Mouse (Mus musculus): ENCODE results near the gene Tmbim1.
"Not testable (repeated sequence)": the region's sequence is repeated elsewhere in the genome, so short reads cannot be mapped to it uniquely, and the experiment has no call there.

Tmbim1 gene

DNA sequence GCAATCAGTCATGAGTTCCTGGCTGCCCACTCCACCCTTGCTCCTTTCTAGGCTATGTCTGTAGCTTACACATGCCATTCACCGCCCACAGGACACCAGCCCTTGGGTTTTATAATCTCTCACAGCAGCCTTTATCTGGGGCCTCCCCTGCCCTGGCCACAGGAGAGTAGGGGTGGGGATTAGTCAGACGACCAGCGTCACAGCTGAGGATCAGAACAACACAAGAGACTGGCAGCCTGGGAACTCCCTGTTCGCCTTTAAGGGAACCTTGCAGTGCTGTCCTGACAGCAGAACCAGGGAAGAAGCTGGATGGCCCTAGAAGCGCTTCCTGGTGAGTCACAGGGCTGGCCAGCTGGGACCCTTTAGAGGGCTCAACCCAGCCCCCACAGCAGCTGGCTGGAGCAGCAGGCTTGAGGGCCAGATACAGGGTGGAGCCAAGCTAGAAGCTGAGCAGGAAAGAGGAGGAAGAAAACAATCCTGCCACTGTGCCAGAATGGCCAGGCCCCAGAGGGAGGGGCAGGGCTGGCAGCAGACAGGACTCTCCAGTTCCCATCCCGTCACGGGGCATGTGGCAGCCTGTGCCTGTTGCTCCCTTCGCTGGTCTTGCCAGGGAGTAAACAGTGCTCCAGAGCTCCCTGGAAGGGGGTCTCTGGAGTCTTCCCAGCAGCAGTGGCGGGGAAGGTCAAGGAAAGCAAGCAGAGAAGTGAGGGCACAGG, 9.8 kb downstream of the Tmbim1 start:
- peak; percentile 80 to 89 for DNase-seq (ENCODE audit: low spot score in 2 of 2)

DNA sequence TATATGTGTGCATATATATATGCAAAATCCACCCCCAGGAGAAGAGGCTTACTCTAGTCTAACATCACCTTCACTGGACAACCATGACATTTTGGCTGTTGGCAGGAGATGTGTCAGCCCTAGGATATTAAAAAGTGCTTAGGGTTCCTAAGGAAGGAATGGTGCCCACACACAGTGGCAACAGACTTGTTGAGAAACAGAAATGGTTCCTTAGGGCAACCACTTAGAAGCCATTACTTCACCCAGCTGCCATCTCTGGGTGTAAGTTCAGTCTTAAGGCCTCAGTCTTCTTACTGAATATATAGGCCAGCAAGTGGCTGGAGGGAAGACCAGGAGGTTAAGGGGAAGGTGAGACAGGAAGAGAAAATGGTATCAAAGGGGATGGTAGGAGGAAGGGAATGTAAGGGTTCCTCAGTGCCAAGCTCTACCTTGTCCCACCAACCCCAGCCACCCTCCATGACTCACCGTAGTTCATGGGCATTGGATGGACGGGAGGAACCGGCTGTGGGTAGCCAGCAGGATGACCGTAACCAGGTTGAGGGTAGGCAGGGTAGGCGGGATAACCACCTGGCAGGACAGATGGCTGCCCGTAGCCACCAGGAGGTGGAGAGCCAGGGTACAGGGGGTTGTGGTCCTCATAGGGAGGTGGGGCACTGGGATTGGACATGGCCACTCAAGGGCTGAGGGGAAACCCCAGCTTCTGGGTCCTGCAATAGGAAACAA, 10.5 kb downstream of the Tmbim1 start:
- DNase-seq (ENCODE audit: low spot score in 2 of 2): no peak

DNA sequence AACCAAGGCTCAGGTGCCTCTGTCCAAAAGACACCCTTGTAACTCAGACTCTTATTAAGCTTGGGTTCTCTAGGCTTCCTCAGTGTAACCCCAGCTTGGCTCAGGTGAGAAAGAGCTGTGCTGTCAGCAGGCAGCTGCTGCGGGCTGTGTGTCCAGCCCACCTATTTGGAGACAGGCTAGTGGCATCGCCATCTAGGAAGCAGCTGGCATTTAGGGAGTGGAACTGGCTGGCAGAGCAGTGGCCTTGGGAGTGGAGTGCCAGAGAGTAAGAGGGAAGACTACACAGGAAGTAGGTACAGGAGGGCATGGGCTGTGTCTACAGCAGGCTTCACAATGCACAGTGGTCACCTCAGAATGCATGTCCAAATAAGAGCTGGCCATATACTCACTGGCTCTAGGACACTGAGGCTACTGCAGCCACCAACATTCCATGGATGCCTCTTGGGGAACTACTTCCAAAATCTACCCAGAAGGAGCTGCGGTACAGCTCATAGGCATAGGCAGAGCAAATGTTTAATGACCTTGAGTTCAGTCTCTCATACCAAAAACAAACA, 11.3 kb downstream of the Tmbim1 start:
- DNase-seq (ENCODE audit: low spot score in 2 of 2): no peak

DNA sequence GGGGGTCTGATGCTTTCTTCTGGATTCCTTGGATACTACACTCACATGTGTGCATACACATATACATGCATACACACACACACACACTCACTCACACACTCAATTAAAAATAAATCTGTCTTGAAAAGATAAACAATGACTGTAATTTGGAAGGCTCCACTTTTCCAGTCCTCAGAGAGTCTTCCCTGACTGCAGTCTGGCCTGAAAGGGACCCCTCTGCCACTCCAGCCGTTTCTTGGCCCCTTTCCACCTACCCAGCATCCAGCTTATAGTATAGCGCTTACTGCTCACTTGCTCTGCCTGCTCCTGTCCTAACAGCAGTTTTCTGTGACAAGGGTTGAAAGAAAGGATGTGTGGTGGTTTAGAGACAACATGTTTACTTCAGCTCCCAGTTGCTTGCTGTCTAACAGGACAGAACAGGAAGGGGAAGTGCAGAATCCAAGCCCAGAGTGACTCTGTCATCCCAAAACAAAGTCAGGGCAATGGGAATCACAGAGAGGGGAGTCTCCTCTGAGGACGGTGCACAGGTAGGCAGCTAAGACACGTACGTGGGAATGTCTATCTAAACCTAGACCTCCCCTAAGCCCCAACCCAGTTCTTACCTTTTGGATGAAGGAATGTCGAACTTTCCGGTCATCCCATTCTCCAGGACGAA, 12.0 kb downstream of the Tmbim1 start:
- DNase-seq (ENCODE audit: low spot score in 2 of 2): no peak

DNA sequence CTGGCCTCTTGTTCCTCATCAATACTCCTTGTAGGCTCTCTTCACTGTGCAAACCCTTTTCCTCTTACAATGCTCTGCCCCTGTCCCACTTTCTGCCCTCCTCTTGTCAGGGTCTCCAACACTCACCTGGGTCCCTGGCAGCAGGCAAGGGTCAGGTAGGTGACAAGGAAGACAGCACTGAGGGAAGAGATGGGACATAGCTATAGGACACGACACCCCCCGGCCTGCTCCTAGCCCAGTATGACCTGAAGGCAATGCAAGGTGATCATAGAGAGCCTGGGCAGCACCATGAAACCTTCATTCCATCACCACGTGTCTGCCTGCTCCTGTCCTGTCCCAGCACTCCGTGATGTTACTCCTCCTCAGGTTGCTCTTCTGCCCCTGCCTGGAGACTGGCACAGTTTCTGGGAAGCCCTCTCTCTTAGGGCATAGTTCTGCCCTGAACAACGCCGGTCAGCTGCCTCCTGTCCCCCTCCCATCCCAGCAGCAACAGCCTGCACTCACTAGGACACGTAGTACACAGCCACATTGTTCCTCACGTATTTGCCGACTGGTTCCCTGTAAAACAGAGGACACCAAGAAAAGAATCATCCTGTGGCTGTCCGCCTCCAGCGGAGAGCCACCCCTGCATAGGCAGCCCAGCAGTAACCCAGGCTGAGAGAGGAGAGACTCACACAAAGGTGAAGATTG, 12.9 kb downstream of the Tmbim1 start:
- DNase-seq (ENCODE audit: low spot score in 2 of 2): no peak

DNA sequence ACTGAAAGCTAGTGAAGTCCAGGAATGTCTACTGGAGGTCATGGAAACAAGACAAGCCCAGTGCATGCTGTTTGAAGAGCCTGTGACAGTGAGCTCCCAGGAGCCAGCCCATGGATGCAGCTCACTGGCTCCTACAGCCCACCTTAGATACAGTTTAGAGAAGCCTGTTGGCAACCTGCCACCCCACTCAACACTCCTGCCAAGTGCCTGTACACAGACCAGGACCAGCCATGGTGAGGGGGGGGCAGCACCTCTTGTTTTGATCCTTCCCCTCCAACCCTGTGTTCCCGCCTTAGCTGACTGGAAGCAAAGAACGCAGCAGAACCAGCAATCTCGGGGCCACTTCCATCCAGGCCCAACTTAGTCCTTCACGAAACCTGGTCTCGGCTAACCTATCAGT, 15.3 kb downstream of the Tmbim1 start:
- no peak for DNase-seq (ENCODE audit: low spot score in 2 of 2)

DNA sequence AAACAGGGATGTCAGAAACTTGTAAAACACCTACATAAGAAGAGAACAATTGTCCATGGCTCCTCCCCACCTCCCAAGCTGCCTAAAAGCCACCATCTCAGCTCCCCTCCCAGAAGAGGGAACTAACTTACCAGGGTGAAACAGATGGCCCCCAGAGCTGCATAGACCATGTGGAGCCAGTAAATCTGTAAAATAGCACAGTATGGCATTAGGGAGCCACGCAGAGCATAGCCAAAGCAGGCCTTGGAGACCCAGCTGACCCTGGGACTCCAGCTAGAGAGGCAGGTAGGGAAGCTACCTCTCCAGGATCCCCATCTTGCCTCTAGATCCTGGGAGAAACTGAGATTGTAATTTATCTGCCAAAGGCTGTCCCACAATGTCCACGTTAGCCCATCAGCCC, 15.7 kb downstream of the Tmbim1 start:
- DNase-seq (ENCODE audit: low spot score in 2 of 2): no peak

DNA sequence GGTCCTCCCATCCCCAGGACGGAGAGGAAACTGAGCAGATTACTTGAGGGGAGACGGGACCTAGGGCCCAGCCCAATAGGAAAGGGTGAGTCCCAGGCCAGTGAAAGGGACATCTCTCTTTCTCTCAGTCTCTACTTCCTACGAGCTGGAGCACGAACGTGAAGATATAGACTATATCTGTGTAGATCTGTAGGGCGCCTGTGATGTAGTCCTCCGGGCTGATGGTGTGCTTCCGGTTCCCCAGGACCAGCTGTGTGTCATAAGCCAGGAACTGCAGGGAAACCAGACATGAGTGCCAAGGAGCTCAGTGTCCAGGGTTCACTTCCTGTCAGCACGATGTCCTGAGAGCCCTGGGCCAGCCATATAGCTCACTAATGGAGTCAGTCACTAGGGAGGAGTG, 16.2 kb downstream of the Tmbim1 start:
- no peak for DNase-seq (ENCODE audit: low spot score in 2 of 2)

DNA sequence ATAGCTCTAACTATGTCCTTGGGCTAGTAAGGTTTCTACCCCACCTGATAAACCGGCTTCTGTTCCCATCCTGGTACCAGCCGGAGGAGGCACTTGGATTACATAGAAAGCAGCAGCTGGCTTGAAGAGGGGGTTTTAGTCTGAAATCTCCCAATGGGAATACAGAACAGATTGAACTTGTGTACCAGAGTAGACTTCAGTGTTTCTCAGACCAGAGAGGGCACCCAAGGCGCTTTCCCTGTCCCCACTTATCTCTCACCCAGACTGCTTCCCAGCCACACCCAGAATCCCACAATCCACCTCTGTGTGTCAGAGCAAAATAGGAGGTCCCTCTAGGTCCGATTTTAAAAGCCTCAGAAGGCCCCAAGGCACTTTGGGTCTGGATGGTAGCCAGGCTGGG, 17.1 kb downstream of the Tmbim1 start:
- no peak for DNase-seq (ENCODE audit: low spot score in 2 of 2)

DNA sequence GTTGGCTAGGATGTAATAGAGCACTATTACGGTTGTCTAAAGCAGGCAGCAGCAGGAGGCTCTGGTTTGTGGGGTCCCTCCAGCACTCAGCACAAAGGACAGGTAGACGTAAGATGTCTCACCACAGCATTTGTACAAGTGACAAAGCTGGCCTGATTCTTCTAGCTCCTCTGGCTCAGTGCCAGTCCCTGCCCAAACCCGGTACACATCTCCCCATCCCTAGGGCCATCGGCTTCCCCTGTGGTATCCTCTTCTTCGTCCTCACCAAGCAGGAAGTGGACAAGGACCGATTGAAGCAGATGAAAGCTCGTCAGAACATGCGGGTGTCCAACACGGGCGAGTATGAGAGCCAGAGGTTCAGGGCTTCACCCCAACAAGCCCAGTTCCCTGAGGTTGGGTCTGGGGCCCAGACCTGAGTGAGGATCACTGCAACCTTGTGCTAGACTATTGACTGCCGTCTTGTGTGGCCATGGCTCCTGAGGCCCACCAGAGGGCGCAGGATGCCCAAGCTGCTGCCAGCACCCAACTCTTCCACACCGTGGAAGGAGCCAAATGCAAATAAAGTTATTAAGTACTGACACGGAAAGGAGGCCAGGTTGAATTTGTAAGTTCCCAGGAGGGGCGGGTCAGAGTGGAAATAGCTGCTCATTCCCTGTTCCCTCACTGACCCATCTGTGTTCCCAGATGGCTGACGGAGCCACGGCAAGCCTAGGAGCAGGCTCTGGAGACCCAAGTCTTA, 18.4 kb downstream of the Tmbim1 start:
- DNase-seq (ENCODE audit: low spot score in 2 of 2): not testable (repeated sequence)

DNA sequence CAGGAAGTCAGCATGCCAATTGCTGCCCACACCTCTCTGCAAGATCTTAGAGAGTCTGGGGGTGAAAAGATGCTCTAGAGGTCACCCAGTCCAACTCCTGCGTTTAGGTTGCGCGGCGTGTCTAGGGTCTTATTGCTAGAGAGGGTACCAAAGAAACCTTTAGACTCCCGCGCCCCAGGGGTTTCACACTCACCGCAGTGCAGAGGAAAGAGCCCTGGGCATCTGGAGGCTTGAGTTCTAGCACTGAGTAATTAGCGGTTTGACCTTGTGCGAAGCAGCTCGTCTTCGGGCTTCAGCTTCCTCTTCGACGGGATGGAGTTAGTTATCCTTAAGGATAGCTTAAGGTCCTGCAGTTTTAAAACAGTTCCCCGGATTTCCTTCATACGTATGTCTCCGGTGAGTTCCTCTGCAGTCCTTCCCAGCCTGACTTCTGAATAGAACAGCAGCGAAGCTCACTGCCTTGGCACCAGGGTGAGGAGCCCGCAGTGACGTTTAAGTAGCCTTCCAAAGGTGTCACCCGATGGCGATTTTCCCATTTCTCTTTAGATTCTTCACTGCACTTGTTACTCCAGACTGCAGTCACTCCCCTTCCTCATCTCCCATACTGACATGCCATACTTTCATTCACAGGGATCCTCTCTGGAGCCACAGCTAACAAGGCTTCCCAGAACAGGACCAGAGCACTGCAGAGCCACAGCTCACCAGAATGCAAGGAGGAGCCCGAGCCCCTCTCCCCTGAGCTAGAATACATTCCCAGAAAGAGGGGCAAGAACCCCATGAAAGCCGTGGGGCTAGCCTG, 20.0 kb downstream of the Tmbim1 start:
- DNase-seq (ENCODE audit: low spot score in 2 of 2): peak in 1 of 2 experiments; percentile 50

DNA sequence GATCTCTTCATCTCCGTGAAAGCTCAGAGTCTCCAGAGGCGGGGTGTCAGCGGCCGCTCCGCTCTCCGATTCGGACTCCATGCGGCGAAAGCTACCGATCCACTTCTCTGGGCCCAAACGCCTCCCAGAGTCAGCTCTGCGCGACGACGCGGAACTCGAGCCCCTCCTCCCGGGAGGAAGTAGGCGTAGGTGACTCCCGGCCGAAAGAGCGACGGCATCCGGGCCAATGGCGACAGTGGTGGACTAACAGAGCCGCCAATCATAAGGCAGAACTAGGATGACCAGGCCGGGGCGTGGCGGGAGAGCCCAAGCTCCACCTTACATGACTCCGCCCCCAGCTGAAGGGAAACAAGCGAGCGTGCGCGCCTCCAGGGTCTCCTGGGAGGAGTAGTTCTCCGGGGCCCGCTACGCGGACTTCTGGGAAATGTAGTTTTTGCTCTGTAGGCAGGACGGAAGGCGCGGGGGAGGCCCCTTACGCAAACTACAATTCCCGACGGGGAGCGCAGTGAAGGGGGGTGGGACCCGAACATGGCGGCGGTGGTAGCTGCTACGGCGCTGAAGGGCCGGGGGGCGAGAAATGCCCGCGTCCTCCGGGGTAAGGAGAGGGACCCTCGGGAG, 20.8 kb downstream of the Tmbim1 start, which contains the start of the genes Aamp and Pnkd:
TSS of gene Aamp (minus strand) at position 196 of the 618 bp plus-strand sequence.
TSS of gene Pnkd (plus strand) at position 388 of the 618 bp plus-strand sequence.
- peak; percentile 100 for DNase-seq (ENCODE audit: low spot score in 2 of 2)

DNA sequence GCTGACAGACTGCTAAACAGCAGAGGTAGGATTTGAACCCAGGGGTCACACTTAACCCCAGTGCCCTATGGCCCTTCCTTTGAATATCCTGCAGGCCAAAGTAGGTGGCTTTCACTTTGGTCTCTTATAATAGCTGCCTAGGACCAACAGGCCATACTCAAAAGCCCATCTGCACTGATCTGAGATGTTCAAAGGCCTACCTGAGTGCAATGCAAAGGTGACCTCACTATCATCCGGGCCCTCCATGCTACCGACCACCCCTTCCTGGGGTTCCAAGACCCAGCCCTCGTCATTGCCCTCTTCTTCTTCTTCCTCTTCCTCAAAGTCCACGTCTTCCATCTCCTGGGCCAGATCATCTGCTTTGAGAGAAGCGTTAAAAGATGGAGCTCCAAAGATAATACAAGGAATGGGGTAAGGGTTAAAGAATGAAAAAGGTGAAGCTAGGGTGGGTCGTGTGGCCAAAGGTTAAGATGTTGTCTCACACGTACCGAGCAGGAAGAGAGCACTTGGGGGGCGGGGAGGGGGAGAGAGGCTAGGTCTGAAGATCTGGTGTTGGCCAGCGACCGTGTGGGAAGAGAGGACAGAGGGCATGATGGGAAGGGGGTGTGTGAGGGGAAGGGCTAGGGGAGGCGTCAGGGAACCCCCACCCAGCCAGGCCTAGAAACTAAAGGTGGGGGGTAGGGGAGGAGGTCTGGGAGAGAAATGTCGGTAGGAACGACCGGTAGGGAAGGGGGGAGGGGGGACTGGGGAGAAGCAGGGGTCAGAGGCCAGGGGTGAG, 21.5 kb downstream of the Tmbim1 start:
- DNase-seq (ENCODE audit: low spot score in 2 of 2): peak; percentile 63 to 67

DNA sequence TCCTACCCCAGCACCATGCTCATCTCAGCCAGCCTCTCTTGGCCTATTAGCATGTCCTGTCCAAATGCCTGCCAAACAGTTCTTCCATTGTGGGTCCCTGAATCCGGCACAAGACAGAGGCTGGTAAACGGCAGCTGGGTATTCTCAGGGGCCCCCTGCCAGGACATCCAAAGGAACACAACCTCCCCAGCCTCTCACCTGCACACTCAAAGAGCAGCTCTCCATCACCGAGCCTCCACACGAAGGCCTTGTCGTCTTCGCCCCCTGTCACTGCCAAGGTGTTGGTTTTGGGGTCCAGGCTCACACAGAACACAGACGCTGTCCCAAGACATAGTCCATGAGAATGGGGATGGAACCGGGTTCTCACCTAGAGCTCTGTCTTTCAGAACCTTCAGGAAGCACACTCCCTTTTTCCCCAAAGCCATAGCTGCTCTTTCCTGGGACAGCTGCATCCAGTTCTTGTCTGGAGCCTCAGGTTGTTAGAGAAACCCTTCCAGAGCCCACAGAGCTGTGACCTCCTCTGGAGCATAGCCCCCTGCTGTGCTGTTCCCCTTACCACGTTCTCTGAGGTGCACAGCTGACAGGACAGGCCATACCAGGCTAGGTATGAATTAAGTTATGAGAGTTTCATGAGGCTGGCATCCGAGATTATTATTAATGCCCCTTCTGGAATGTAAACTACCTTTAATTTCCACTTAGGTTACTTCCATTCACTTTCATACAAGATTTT, 22.4 kb downstream of the Tmbim1 start:
- DNase-seq (ENCODE audit: low spot score in 2 of 2): no peak

DNA sequence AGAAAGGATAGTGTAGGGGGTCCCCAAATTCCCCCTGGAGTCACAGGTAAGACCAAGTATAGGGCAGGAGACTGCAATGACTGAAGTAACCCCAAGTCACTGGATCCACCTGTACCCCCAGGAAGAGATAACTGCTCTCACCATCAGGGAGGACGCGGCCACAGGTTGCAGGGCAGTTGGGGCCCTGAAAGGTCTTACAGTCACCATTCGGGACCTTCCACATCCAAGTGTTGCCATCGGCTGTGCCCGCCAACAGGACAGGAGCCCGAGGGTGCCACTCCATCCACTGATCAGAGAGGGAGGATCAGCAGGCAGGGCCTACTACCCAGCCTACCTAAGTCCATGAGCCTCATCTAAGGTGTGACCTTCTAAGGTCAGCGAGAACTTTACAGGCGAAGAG, 23.5 kb downstream of the Tmbim1 start:
- DNase-seq (ENCODE audit: low spot score in 2 of 2): no peak

DNA sequence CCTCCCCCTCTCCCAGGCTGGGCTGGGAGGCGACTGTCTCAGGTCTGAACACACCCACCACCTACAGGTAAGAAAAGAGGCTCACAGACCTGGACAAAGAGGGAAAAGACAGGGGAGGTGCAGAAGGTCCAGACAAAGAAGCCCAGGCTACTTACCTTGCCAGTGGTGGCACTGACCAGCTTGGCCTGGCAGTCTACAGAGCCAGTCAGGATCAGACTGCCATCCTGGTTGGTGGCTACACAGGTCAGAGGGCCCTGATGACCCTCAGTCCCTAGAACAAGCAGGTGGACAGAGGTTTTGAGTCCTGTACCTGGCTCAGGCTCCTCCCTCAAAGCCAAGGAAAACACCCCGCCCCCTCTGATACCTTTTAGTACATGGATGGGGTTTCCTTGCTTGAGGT, 24.1 kb downstream of the Tmbim1 start:
- no peak for DNase-seq (ENCODE audit: low spot score in 2 of 2)

DNA sequence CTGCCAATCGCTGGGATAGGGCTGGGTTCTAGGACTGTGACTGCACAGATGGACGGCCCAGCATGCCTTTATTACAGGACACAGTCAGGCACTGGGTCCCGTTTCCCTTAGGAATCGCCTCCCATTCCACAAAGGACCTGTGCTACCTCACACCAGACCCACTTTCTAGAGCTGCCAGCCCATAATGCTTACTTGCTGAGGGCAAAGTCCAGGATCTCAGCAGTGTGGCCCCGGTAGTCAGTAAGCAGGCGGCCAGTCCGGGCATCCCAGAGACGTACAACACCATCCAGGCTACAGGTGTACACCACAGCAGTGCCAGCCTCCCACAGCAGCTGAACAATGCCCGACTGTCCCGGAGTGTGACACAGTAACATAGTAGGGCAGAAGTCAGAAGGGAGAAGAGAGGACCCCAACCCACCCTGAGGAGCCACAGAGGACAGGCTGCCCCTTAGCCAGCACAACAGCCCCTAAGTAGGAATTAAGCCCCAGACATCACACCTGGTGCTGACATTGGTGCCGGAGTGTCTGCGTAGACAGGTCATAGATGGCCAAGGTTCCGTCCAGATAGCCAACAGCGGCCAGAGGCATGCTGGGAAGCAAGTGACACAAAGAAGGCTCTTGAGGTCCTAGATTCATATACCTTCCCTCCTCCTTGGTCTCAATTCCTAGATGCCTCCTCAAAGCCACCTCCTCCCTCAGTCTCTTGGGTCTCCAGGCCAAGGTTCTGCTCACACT, 24.7 kb downstream of the Tmbim1 start:
- no peak for DNase-seq (ENCODE audit: low spot score in 2 of 2)

DNA sequence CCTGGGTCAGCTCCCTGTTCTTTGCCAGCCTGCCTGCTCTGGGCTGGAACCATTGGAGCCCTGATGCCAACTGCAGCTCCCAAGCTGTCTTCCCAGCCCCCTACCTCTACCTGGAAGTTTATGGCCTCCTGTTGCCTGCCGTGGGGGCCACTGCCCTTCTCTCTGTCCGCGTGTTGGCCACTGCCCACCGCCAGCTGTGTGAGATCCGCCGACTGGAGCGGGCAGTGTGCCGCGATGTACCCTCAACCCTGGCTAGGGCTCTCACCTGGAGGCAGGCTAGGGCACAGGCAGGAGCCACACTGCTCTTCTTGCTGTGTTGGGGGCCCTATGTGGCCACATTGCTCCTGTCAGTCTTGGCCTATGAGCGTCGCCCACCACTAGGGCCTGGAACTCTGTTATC, 26.4 kb downstream of the Tmbim1 start:
- no peak for DNase-seq (ENCODE audit: low spot score in 2 of 2)
